14 mouse cellular contexts compared by ENCODE assay signal in the genomic region with DNA sequence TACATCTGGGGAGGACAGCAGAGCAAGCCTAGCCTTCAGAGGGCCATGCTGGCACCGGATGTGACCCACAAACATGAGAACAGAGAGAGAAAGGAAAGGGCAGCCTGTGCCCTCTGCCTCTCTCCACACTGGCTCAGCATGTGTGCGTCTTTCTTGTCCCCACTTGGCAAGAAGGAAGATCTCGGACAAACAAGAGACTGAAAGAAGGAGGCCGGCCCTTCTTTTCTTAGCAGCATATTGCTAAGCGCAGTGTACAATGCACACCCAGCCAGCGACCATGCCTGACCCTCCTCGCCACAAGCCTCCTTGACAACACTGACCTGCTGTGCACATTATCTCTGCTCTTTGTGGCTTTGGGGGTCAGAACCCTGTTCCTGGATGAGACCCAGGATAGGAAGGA.
DNase-seq lines count a peak whose midpoint lies in the region; ATAC-seq lines count a peak whose summit lies in the region.
"Had no signal": no experiment of that assay in that cellular context is flagged by ENCODE, and none has a peak within 500 bp of the region (broad histone marks: within the 10 kb centered on the region; RNA-seq: fewer than 3 reads in every experiment).

No protein-coding gene starts in this region.

- no peak overlapping the region for H3K4me3 ChIP-seq in heart, embryonic 15.5 days
- H3K4me3 ChIP-seq in heart, embryonic 10.5 days: no peak overlapping the region
- no peak overlapping the region for H3K4me3 ChIP-seq in limb, embryonic 10.5 days
- H3K4me3 ChIP-seq: heart, adult 2 months; liver, embryonic 12.5 days; lung, embryonic 15.5 days had no signal

- H3K36me3 ChIP-seq in heart, embryonic 15.5 days: no peaks in the 10 kb centered on the region
- no peaks in the 10 kb centered on the region for H3K36me3 ChIP-seq in heart, embryonic 10.5 days
- no peaks in the 10 kb centered on the region for H3K36me3 ChIP-seq in limb, embryonic 10.5 days
- H3K36me3 ChIP-seq: liver, embryonic 12.5 days; lung, embryonic 15.5 days had no signal

- no peaks in the 10 kb centered on the region for H3K9me3 ChIP-seq in heart, embryonic 15.5 days (replicated peaks)
- no peaks in the 10 kb centered on the region for H3K9me3 ChIP-seq in heart, embryonic 10.5 days
- no peaks in the 10 kb centered on the region for H3K9me3 ChIP-seq in limb, embryonic 10.5 days (replicated peaks)
- H3K9me3 ChIP-seq: liver, embryonic 12.5 days; lung, embryonic 15.5 days had no signal

- H3K4me2 ChIP-seq in heart, embryonic 15.5 days: no peak overlapping the region
- H3K4me2 ChIP-seq: liver, embryonic 12.5 days; lung, embryonic 15.5 days had no signal

- H3K4me1 ChIP-seq in heart, embryonic 15.5 days (replicated peaks): peaks cover 18% of the 10 kb centered on the region
- peaks cover 20% of the 10 kb centered on the region for H3K4me1 ChIP-seq in heart, embryonic 10.5 days
- peaks cover 28% of the 10 kb centered on the region for H3K4me1 ChIP-seq in limb, embryonic 10.5 days
- H3K4me1 ChIP-seq: liver, embryonic 12.5 days had no signal

- ATAC-seq in heart, embryonic 15.5 days (replicated peaks; ENCODE audit: insufficient number of reproducible peaks, insufficient read depth, low FRiP score, low read depth): 0 out of 2 replicates have a peak, but pooled peaks have one; percentile 29
- ATAC-seq: liver, embryonic 12.5 days had no signal

- no peak overlapping the region for H3K9ac ChIP-seq in heart, embryonic 15.5 days
- H3K9ac ChIP-seq: liver, embryonic 12.5 days; lung, embryonic 15.5 days had no signal

- no peaks in the 10 kb centered on the region for H3K27me3 ChIP-seq in heart, embryonic 15.5 days
- no peaks in the 10 kb centered on the region for H3K27me3 ChIP-seq in heart, embryonic 10.5 days (ENCODE audit: insufficient read depth, poor library complexity, severe bottlenecking)
- no peaks in the 10 kb centered on the region for H3K27me3 ChIP-seq in limb, embryonic 10.5 days (ENCODE audit: low read depth, poor library complexity, severe bottlenecking)
- H3K27me3 ChIP-seq: liver, embryonic 12.5 days; lung, embryonic 15.5 days had no signal

- peak; percentile 34 for DNase-seq in cerebellum, adult 9-11 months
- DNase-seq in cerebellum, adult 8-10 months: no peak
- no peak for DNase-seq in heart, embryonic 10.5 days (ENCODE audit: low spot score)
- DNase-seq in layer of hippocampus, adult 9-11 months: peak; percentile 16
- DNase-seq in layer of hippocampus, postnatal 36 days: no peak
- no peak for DNase-seq in limb, embryonic 10.5 days (ENCODE audit: low spot score)
- DNase-seq: B cell, adult 2 months; heart, adult 2 months; midbrain, embryonic 14.5 days; right cerebral cortex, postnatal 14 days; thymus, postnatal 36 days had no signal

- 60% methylated on average over 7 of the region's 7 CpGs for WGBS in heart, embryonic 15.5 days
- WGBS in heart, embryonic 10.5 days: 67% methylated on average over 7 of the region's 7 CpGs
- 86% methylated on average over 7 of the region's 7 CpGs for WGBS in limb, embryonic 10.5 days

- H3K27ac ChIP-seq in heart, embryonic 15.5 days: peak overlapping the region; percentile 77; the same call in 1 of the 2 replicates
- H3K27ac ChIP-seq in heart, embryonic 10.5 days: no peak overlapping the region
- H3K27ac ChIP-seq in limb, embryonic 10.5 days: peak overlapping the region; percentile 62; the same call in 1 of the 2 replicates
- H3K27ac ChIP-seq: heart, adult 2 months; liver, embryonic 12.5 days had no signal

Comparison
In these comparisons a context has a peak if more than half of its experiments do, and no peak if none do; other contexts are left out.
1. DNase-seq: peak in cerebellum, adult 9-11 months (single experiment) and layer of hippocampus, adult 9-11 months (single experiment); none in cerebellum, adult 8-10 months (single experiment), heart, embryonic 10.5 days (single experiment), layer of hippocampus, postnatal 36 days (0 of 2) and limb, embryonic 10.5 days (single experiment).